Mouse (Mus musculus) embryo, embryonic 10 days (tissue): ENCODE measurements around the gene Zfp354c.
A peak's percentile ranks its signal among the peaks of the same experiment; 100 is the strongest.

Source experiments
- DNase-seq: peaks from one replicate; pipeline ENCODE4 v3.0.0-alpha.2; 2015; ENCODE audit warnings: low spot score

The Zfp354c gene

GRCm38 (mm10) chr11:50827010-50827953, at the start of gene Zfp354c:
Gene Zfp354c (minus strand): TSS chr11:50827724.
- peak; percentile 93 for DNase-seq

GRCm38 (mm10) chr11:50850989-50851601, 23.6 kb upstream of the Zfp354c start:
- DNase-seq = peak; percentile 37

- no peak for DNase-seq
These were observed 22.7 kb upstream of the Zfp354c start, which contains the start of gene Grm6 for GRCm38 (mm10) chr11:50850177-50850735. Gene Grm6 (plus strand): TSS chr11:50850685.

- no peak for DNase-seq
These were observed 21.8 kb upstream of the Zfp354c start for GRCm38 (mm10) chr11:50849310-50849709.

- no peak for DNase-seq
These were observed 21.1 kb upstream of the Zfp354c start for GRCm38 (mm10) chr11:50848520-50849137.

- DNase-seq = no peak
These were observed 19.5 kb upstream of the Zfp354c start for GRCm38 (mm10) chr11:50847047-50847446.

DNA sequence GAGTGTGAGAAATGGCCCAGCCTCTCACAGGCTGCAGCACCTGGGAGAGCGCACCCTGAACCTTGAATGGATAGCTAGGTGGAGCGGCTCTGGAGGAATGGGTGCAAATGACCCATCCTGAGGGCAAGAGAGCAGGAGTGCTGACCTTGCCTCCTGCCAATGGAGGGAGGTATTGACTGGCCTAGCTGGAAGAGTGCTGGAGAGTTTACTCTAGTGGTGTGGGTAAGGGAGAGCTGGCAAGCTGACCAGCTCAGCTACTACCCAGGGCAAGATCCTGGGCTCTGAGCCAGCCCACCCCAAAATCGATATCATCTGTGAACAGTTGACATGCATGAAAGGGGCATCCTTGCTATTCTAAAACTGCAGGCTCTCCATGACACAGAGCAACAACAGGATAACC, 18.4 kb upstream of the Zfp354c start:
- no peak for DNase-seq

- peak; percentile 97 for DNase-seq
These were observed 13.7 kb upstream of the Zfp354c start, which contains the start of gene Zfp879 for GRCm38 (mm10) chr11:50841023-50841735. Gene Zfp879 (minus strand): TSS chr11:50841552.

- DNase-seq = no peak
These were observed 8.2 kb upstream of the Zfp354c start for GRCm38 (mm10) chr11:50835727-50836126.

- DNase-seq = no peak
These were observed 1.3 kb downstream of the Zfp354c start for GRCm38 (mm10) chr11:50826214-50826613.

- no peak for DNase-seq
These were observed 13.3 kb downstream of the Zfp354c start for GRCm38 (mm10) chr11:50814233-50814632.

DNA sequence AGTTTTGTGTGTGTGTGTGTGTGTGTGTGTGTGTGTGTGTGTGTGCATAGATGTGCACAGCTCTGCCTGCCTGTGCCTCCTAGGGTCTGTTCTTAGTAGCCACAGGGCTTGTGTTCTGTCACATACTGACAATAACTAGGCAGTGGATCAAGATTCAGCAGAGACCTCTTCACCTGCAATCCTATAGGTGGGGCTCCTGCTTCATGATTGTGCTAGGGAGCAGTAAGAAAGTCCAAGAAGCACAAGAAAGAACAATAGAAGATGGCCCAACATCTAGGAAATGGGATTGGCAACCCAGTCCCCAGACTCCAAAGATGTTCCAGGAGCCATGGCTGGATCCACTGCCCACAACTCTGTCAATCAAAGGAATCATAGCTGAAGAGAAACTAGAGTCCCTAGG, 28.7 kb downstream of the Zfp354c start:
- no peak for DNase-seq

DNA sequence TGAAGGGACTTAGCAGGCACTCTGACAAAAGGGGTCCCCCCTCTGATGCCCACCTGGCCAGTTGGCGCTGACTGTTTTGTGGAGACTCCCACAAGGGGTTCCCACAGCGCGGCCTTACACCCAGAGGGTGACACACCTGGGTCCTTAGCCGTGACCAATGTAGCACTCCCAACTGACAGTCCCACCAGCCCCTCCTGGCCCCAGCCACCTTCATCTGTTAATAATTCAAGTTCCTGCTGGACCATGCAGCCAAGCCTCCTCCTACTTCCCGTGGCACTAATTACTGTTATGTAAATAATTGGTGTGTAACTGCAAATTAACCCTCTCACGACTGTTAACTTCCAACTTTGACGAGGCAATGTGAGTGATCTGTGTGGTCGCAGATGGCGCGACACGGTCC, 29.9 kb downstream of the Zfp354c start:
- no peak for DNase-seq

GRCm38 (mm10) chr11:50771006-50771405, 56.5 kb downstream of the Zfp354c start:
- no peak for DNase-seq

GRCm38 (mm10) chr11:50768995-50769749, 58.4 kb downstream of the Zfp354c start:
- DNase-seq = peak; percentile 96

DNA sequence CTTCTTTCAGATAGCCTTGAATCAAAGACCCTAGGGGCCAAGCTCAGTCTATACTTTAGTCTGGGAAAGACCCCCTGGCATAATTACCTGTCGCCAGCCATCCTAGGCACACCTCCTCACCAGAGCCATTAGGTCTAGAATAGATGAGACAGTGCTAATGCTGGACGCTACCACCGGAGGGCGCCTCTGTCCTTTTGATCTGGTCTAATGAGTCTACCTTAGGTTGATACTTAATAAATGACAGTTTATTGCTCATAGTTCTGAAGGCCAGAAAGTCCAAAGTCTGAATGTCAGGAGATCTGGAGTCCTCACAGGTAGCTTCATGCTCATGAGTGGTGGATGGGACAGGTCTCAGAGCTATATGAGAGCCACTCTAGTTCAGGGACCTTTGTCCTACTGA, 60.5 kb downstream of the Zfp354c start:
- peak; percentile 30 for DNase-seq

- no peak for DNase-seq
These were observed 61.1 kb downstream of the Zfp354c start for GRCm38 (mm10) chr11:50766461-50766860.
